Mouse (Mus musculus) spleen, adult 2 months (tissue): ENCODE data around the gene Brd3.

Source experiments
- CTCF ChIP-seq: fragments of 200-500 bp; IDR thresholded peaks from 2 replicates; pipeline ENCODE4 v1.5.1; 2011; ENCODE audit warnings: mild to moderate bottlenecking, inconsistent platforms; ENCODE audit not compliant: insufficient read depth, insufficient read length, insufficient replicate concordance; ENCODE audit errors: extremely low read depth
- POLR2A ChIP-seq: fragments of 200-500 bp; IDR thresholded peaks from 2 replicates; pipeline ENCODE4 v1.6.1; 2011; ENCODE audit warnings: low read depth, low read length, inconsistent platforms

DNA sequence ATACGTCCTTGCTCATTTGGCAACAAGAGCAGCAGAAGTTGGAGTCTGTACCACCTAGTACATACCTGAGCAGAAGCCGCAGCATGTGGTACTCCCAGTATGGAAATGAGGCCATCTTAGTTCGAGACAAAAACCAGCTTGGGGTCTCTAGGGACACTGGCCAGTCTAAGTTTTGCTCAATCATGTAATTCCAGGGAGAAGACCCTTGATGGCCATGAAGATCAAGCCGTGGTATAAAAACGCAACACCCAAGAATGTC, 64.1 kb downstream of the Brd3 start:
- TF ChIP-seq CTCF (no peak), POLR2A (no peak)
